Mouse (Mus musculus): ENCODE results near the gene Plcxd3. TPM values are rescaled to one million over a fixed set of nuclear protein-coding genes. Genes with fewer than 3 reads are reported as not detected.
"Not testable (repeated sequence)": the region's sequence is repeated elsewhere in the genome, so short reads cannot be mapped to it uniquely, and the experiment has no call there.

Gene Plcxd3
- polyA plus RNA-seq, 1 experiment, result 7.5 TPM

GRCm38 (mm10) chr15:4533700-4534099 lies 158.4 kb downstream of the Plcxd3 start:
- DNase-seq (ENCODE audit: extremely low spot score in 1 of 2, low spot score in 1 of 2), result peak in 1 of 2 experiments; percentile 20

- DNase-seq (ENCODE audit: extremely low spot score in 1 of 2, low spot score in 1 of 2), result no peak
Measured at GRCm38 (mm10) chr15:4559121-4559520, 183.8 kb downstream of the Plcxd3 start.

- DNase-seq (ENCODE audit: extremely low spot score in 1 of 2, low spot score in 1 of 2), result peak in 1 of 2 experiments; percentile 10
Measured at GRCm38 (mm10) chr15:4561431-4561970, 186.2 kb downstream of the Plcxd3 start.

- not testable (repeated sequence) for DNase-seq (ENCODE audit: extremely low spot score in 1 of 2, low spot score in 1 of 2)
Measured at GRCm38 (mm10) chr15:4595521-4595920, 220.2 kb downstream of the Plcxd3 start.

- not testable (repeated sequence) for DNase-seq (ENCODE audit: extremely low spot score in 1 of 2, low spot score in 1 of 2)
Measured at GRCm38 (mm10) chr15:4598661-4599060, 223.4 kb downstream of the Plcxd3 start.

GRCm38 (mm10) chr15:4599331-4599730 lies 224.0 kb downstream of the Plcxd3 start:
- not testable (repeated sequence) for DNase-seq (ENCODE audit: extremely low spot score in 1 of 2, low spot score in 1 of 2)

GRCm38 (mm10) chr15:4605630-4606029 lies 230.3 kb downstream of the Plcxd3 start:
- DNase-seq (ENCODE audit: extremely low spot score in 1 of 2, low spot score in 1 of 2), result no peak

Measured in frontal cortex, adult 2 months (tissue).